Mouse (Mus musculus) fat pad, adult 2 months (tissue): ENCODE data around the gene Slc12a4.

Source experiments
- DNase-seq: peaks from one replicate; pipeline ENCODE4 v3.0.0-alpha.2; 2011; ENCODE audit warnings: low read depth, low spot score; ENCODE audit errors: extremely low read depth

Slc12a4 gene

DNA sequence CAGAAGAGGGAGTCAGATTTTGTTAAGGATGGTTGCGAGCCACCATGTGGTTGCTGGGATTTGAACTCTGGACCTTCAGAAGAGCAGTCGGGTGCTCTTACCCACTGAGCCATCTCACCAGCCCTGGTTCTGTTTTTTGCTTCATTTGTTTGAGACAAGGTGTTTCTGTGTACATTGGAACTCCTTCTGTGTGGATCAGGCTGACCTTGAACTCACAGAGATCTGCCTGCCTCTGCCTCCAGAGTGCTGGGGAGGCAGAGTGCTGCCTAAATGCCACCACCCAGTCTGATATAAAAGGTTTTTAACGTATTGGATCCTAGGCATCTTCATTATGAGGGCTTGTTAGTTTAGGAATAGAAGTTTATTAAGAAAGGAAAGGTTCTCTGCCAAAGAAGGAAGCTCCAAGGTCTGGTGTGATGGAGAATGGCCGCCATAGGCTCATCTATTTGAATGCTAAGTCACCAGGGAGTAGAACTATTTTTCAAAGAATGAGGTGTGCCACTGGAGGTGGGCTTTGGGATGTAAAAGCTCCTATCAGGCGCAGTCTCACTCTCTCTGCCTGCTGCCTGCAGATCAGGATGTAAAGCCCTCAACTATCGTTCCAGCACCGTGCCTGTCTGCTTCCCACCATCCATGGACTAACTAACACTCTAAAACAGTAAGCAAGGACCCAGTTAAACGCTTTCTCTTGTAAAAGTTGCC is 5.3 kb upstream of the Slc12a4 start:
- DNase-seq, result no peak

GRCm38 (mm10) chr8:105969367-105969766 is 3.5 kb upstream of the Slc12a4 start:
- no peak for DNase-seq

DNA sequence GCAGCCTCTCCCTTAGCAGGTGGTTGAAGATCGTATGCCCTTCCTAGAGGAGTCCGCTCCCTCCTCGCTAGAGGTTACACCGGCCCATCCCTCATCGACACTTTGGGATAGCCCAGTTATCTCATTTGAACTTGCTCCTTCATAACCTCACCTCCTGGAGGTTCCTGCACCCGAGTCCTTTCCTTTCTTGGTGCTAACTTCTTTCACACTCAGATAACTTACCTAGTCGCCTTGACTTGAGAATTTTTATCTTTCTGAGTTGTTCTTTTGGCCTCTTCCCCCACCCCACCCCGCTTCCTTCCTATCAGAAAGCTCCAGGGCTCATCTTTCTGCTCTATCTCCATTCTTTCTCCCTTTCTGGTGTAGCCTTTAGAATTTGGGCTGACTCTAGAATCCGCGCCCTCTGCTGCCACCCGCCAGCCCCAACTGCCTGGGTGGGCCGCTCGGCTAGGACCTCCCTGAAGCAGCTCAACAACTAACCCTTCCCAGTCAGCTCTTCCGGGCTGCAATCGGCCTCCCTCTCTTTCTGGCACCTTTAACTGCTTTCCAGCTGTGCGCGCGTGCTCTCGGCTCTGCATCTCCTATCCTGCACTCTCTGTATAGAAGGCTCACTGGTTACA is 905 bp upstream of the Slc12a4 start:
- DNase-seq, result no peak

GRCm38 (mm10) chr8:105965266-105965904 is 512 bp downstream of the Slc12a4 start:
- DNase-seq, result peak; percentile 52

DNA sequence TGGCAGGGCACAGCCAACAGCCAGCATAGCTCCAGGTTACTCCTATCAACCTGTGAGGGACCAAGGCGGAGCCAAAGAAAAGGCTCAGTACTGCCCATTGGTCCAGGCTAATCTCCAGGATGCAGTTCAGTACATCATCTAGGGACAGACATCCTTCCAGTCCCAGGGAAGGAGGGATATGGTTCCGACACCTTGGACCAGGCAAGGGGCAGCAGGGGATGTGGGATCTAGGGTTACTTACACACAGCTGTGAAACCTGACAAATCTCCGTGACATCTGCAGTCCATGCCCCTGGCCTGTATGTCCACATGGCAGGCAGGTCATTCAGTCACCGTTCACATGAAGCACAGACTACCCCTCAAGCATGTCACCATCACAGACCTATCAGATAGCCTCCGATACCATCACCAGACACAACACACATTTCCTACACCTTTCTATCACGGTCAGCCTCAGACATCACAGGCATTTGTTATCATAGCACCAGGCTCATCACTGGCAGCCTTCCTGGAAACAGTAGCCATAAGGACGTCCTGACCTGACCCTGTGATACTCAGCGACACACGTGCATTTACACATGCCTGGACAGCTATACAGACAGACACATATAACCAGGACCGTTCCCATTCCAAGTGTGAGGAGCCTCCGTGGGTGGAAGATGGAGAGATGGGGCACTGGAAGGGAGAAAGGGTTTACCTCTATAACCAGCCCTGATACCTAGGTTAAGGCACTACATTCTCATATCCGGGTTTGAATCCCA is 1.2 kb downstream of the Slc12a4 start:
- no peak for DNase-seq

DNA sequence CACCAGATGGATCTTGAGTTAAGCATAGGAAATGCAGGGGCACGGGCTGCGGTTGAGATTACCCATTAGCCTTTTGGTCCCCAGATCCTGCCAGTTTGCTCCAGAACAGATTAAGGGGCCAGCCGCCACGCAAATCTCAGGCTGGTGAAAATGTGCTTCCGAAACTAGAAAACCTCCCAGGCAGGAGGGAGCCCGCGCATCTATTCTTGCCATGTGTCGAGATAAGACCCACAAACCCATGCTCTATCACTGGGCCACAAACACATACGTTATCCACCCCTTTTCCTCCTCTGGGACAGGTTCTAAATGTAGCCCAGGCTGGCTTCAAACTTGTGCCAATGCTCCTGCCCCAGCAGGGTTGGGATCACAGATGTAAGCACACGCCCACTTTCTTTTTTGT is 4.4 kb downstream of the Slc12a4 start:
- no peak for DNase-seq

- no peak for DNase-seq
Measured at GRCm38 (mm10) chr8:105961101-105961500, 4.8 kb downstream of the Slc12a4 start.

DNA sequence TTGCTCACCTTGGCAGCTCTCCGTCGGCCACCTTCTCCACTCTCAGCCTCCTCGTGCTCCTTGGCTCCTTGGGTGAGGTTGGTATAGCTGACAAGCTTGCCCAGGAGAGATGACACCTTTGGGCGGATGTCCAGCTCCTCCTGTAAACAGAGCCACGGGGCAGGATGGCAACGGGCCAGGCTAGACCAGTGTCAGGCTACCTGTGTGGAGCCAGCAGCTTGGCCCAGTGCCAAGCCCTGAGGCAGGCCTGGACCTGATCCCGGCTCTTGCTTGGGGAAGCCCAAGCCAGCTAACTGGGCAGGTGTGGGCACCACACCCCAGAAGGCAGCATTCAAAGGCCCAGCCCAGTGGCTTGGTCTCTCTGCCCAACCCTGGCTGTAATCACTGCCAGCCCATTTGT is 6.5 kb downstream of the Slc12a4 start:
- peak; percentile 91 for DNase-seq

DNA sequence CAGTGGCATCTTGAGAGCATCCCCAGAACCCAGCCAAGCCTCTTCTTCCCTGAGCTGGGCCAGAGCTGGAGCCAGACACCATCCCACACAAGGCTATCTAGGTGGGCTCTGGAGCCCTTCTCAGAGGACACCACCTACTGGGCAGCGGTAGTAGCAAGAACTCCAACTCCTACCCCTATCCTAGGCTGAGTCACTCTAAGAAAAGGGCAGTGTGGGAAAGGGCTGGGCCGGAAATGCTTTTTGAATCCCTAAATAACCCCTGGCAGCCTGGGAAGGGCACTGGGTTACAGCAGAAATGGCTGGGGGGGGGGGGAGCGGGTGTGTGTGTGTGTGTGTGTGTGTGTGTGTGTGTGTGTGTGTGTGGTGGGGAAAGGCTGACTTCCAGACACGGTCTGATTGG is 8.1 kb downstream of the Slc12a4 start:
- DNase-seq, result no peak

DNA sequence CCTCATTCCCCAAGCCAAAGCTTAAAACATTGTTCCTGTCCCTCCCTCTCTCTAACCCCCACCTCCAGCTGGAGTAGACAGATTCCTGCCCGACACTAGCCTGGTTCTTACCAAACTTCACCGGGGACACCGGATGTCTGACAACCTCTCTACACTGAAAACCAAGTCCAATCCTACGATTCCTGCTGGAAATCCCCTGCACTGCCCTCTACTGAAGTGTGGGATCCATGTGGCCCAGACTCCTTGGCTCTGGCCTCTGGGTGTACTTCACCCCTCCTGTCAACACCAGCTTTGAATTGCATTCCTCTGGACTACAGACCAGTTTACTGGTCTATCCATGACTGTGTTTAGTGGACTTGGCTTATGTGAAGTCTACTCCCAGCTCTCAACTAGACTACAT is 9.3 kb downstream of the Slc12a4 start:
- DNase-seq, result no peak

DNA sequence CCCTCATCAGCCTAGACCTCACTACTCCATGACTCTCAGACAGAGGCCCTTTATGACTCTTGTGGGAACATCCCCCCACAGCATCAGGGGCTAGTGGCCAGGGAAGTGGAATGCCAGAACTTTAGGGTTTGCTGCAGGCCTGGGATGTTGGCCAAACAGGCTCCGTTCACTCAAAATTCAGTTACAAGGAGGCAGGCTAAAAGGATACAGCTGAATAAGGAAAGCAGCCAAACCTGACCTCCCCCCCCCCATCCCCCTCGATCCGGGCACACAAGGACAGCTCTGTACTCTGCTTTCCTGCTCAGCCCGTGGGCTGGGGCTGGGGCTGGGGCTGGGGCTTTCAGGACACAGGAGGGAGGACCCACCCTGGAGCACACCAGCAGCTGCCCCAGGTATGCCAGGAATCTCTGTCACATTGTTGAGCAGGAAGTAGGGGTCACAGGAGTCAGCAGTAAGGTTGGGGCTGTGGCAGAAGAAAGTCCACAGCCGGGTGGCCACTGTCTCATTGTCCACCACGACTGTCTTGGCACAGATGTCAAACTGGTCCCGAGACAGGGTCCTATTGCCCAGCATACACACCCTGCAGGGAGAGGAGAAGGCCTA is 14.7 kb downstream of the Slc12a4 start:
- no peak for DNase-seq

GRCm38 (mm10) chr8:105949350-105949749 is 16.5 kb downstream of the Slc12a4 start:
- no peak for DNase-seq

GRCm38 (mm10) chr8:105943321-105943739 is 22.6 kb downstream of the Slc12a4 start, which contains the start of gene Lcat:
TSS of gene Lcat (minus strand) at chr8:105943382.
- DNase-seq, result no peak

GRCm38 (mm10) chr8:105942542-105942941 is 23.4 kb downstream of the Slc12a4 start:
- DNase-seq, result no peak

- no peak for DNase-seq
Measured at GRCm38 (mm10) chr8:105942026-105942425, 23.9 kb downstream of the Slc12a4 start.

GRCm38 (mm10) chr8:105938306-105938669 is 27.6 kb downstream of the Slc12a4 start, which contains the start of gene Psmb10:
TSS of gene Psmb10 (minus strand) at chr8:105938444.
- no peak for DNase-seq

- no peak for DNase-seq
Measured at GRCm38 (mm10) chr8:105937496-105938305, 28.2 kb downstream of the Slc12a4 start.

GRCm38 (mm10) chr8:105936866-105937475 is 28.9 kb downstream of the Slc12a4 start:
- peak; percentile 47 for DNase-seq

DNA sequence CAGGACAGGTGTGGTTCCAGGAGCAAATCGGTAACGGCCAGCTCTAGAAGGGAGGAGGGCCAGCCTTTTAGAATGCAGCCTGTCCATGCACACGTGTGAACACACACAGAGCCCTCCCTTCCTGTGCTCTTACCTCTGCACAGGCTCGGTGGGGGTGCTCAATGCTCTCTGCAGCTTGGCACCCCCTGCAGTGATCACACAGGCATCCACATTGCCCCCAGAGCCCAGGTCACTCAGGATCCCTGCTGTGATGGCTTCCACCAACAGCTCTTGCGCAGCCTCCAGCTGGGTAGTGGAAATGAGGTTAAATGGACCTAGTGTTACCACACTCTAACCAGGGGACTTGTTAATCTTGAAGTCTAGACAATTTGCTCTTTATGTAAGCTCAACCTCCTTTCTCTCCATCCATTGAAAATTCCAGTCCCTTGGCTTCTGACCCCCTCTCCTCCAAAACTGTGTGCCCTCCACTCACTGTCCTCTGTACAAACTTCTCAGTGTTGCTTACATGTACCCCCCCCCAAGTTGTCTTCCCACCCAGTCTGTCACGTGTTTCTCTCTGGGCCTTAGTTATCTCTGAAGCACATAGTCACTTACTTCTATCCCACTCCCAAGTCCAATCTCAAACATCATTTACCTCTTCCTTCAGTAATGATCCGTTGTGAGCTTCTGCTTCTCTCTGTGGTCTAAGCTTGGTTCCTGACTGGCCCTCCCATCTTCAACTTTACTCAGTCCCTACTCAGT is 29.9 kb downstream of the Slc12a4 start:
- DNase-seq, result no peak
